Mouse (Mus musculus): ENCODE results near the gene Sh3kbp1. TPM values are rescaled to one million over a fixed set of nuclear protein-coding genes. Genes with fewer than 3 reads are reported as not detected.

Sh3kbp1 gene
- polyA plus RNA-seq, 1 experiment = 32.0 TPM

DNA sequence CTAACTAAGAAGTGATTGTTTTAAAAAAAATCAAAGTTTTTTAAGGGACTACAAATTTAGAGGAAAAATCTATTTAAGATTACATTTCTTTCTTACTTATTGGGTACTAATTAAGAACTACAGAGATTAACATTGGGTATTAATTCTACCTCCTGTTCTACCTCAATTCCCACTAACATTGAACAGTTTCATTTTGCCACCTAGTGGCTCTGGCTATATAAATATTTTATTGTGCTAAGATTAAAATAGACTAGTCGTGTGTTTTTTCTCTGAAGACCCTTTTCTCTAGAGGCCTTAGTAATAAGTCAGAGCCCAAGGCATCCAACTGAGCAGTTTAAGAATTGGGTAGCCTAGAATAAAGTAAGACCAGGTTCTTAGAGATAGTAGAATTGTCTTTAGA lies 288.1 kb downstream of the Sh3kbp1 start:
- Histone ChIP-seq H3K4me1 (ENCODE audit: control insufficient read depth, insufficient read depth, low read length) (no peaks in the 10 kb centered on the region; the same call in 1 of the 2 replicates), H3K4me3 (ENCODE audit: insufficient read depth, low read length) (no peak overlapping the region), H3K27ac (ENCODE audit: insufficient read depth, low read length) (no peak overlapping the region)
- TF ChIP-seq POLR2A (IDR thresholded peaks at IDR 0.05; ENCODE audit: extremely low read depth, insufficient read depth, low read length) (no peak), CTCF (IDR thresholded peaks at IDR 0.05; ENCODE audit: extremely low read depth, insufficient read depth, low read length) (no peak)

DNA sequence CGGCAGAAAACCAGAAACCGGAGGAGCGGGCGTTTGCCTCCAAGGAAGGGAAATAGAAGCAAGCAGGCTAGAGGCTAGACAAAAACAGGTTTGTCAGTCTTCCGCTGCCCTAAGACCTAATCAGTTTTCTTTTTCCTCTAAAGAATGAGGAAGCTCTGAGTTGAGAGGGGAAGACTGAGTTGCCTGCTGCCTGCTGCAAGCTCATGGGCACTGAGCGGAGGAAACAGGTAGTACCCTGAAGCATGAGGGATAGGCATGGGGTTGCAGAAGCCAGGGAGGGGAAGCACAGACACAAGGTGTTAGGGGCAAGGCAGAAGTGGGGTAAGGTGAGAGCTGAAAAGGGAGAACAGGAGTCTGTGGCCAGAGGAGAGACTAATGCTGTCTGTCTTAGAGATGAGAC lies 297.7 kb downstream of the Sh3kbp1 start:
- H3K4me1 ChIP-seq (ENCODE audit: control insufficient read depth, insufficient read depth, low read length) = no peaks in the 10 kb centered on the region
- no peak overlapping the region for H3K27ac ChIP-seq (ENCODE audit: insufficient read depth, low read length)
- TF ChIP-seq POLR2A (IDR thresholded peaks at IDR 0.05; ENCODE audit: extremely low read depth, insufficient read depth, low read length) = no peak
- TF ChIP-seq CTCF (IDR thresholded peaks at IDR 0.05; ENCODE audit: extremely low read depth, insufficient read depth, low read length) = no peak
- H3K4me3 ChIP-seq (ENCODE audit: insufficient read depth, low read length) = no peak overlapping the region

DNA sequence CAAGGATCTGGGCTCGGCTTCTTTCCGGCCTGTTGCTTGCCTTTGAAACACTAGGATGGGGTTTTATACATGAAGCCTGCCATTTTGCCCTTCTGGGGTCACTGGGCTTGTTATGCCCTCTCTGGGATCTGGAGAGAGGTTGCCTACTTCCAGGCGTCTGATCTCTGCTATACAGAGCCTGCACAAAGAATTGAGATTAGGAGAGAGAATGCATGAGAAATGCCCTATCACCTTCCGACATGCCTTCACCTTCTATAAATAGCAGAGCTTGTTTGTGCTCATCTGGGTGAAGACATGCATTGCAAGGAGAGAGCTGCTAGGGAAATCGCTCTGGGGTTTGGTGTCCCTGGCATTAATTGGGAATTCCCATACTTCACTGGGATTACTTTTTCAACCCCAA lies 301.1 kb downstream of the Sh3kbp1 start:
- TF ChIP-seq POLR2A (IDR thresholded peaks at IDR 0.05; ENCODE audit: extremely low read depth, insufficient read depth, low read length) = no peak
- no peak for TF ChIP-seq CTCF (IDR thresholded peaks at IDR 0.05; ENCODE audit: extremely low read depth, insufficient read depth, low read length)
- no peak overlapping the region for H3K27ac ChIP-seq (ENCODE audit: insufficient read depth, low read length)
- H3K4me3 ChIP-seq (ENCODE audit: insufficient read depth, low read length) = no peak overlapping the region
- no peaks in the 10 kb centered on the region; the same call in 1 of the 2 replicates for H3K4me1 ChIP-seq (ENCODE audit: control insufficient read depth, insufficient read depth, low read length)

DNA sequence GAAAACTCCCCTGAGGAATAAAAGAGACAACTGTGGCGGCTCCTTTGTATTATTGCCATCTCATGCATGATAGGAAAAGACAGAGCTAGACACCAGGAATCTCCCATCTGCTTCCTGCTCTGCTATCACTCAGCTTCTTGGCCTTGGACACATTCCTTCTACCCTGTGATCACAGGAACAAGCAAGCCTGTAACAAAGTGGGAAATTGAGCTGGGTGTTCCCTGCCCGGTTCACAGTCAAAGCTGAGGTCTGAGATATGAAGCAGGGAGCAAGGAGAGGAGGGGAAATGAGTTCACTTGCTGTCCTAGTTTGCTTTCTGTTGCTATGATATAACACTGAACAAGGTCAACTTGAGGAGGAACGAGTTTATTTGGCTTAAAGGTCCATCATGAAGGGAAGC lies 301.8 kb downstream of the Sh3kbp1 start:
- H3K27ac ChIP-seq (ENCODE audit: insufficient read depth, low read length) = no peak overlapping the region
- H3K4me3 ChIP-seq (ENCODE audit: insufficient read depth, low read length) = no peak overlapping the region
- TF ChIP-seq POLR2A (IDR thresholded peaks at IDR 0.05; ENCODE audit: extremely low read depth, insufficient read depth, low read length) (no peak), CTCF (IDR thresholded peaks at IDR 0.05; ENCODE audit: extremely low read depth, insufficient read depth, low read length) (no peak)
- H3K4me1 ChIP-seq (ENCODE audit: control insufficient read depth, insufficient read depth, low read length) = no peaks in the 10 kb centered on the region; the same call in 1 of the 2 replicates

DNA sequence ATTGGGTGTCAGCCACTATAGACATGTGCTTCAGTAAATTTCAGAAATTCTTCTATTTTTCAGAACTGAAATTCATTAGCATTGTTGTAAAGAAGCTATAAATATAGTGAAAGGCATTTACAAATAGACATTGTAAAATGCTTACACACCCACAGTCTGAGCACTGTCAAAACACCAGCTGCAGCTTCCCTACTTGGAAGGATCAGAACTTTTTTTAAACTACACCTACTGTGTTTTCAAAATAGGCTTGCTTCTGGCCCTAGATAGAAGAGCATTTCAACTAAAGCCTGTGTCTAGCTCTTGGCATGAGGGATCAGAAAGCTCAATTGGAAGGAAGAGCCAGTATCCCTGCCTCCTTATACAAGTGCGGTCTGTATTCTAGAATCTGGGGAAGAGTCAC lies 305.0 kb downstream of the Sh3kbp1 start:
- Histone ChIP-seq H3K4me1 (ENCODE audit: control insufficient read depth, insufficient read depth, low read length) (no peaks in the 10 kb centered on the region; the same call in 1 of the 2 replicates), H3K27ac (ENCODE audit: insufficient read depth, low read length) (no peak overlapping the region)
- no peak for TF ChIP-seq POLR2A (IDR thresholded peaks at IDR 0.05; ENCODE audit: extremely low read depth, insufficient read depth, low read length)
- TF ChIP-seq CTCF (IDR thresholded peaks at IDR 0.05; ENCODE audit: extremely low read depth, insufficient read depth, low read length) = no peak

DNA sequence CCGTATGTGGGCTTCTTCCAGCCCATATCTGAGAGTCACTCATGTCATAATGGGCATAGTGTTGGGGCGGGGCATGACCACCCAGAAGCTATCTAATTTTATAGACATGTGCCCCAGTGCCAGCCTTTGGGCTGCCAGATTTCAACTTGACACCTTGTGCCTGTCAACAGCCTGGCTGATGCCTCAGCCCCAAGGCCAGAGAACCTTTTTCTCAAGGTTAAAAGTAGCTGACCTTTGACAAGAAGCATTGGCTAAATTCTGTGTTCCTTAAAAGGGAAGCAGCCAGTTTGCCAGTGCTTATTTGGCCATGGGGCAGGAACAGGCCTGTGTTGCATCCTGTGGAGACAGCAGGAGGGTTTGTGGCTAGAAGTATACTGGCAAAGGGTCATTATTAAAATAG lies 315.5 kb downstream of the Sh3kbp1 start:
- H3K27ac ChIP-seq (ENCODE audit: insufficient read depth, low read length) = no peak overlapping the region
- TF ChIP-seq CTCF (IDR thresholded peaks at IDR 0.05; ENCODE audit: extremely low read depth, insufficient read depth, low read length) = no peak
- no peak for TF ChIP-seq POLR2A (IDR thresholded peaks at IDR 0.05; ENCODE audit: extremely low read depth, insufficient read depth, low read length)
- H3K4me3 ChIP-seq (ENCODE audit: insufficient read depth, low read length) = no peak overlapping the region
- no peaks in the 10 kb centered on the region for H3K4me1 ChIP-seq (ENCODE audit: control insufficient read depth, insufficient read depth, low read length)

More for the DNA sequence above, 305.0 kb downstream of the Sh3kbp1 start:
- no peak overlapping the region for H3K4me3 ChIP-seq (ENCODE audit: insufficient read depth, low read length)

DNA sequence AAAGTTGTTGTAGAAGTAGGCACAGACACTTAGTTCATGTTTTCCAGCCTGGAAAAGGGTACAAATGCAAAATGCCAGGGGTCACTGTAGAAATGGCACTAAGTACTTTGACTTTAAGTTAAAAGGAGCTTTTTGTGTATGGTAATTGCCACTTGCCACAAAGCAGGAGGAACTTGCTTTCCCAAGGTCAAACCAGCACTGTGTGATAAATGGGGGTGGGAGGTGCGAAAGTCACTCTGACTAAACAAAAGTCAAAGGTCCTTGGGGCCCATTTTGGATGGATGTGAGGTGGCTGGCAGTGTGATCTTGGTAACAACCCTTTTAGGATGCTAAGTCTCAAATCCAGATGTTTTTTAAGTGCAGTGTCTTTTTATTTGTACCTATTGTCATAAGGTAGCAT lies 316.5 kb downstream of the Sh3kbp1 start:
- Histone ChIP-seq H3K4me3 (ENCODE audit: insufficient read depth, low read length) (no peak overlapping the region), H3K4me1 (ENCODE audit: control insufficient read depth, insufficient read depth, low read length) (no peaks in the 10 kb centered on the region), H3K27ac (ENCODE audit: insufficient read depth, low read length) (no peak overlapping the region)
- TF ChIP-seq CTCF (IDR thresholded peaks at IDR 0.05; ENCODE audit: extremely low read depth, insufficient read depth, low read length) (no peak), POLR2A (IDR thresholded peaks at IDR 0.05; ENCODE audit: extremely low read depth, insufficient read depth, low read length) (no peak)

DNA sequence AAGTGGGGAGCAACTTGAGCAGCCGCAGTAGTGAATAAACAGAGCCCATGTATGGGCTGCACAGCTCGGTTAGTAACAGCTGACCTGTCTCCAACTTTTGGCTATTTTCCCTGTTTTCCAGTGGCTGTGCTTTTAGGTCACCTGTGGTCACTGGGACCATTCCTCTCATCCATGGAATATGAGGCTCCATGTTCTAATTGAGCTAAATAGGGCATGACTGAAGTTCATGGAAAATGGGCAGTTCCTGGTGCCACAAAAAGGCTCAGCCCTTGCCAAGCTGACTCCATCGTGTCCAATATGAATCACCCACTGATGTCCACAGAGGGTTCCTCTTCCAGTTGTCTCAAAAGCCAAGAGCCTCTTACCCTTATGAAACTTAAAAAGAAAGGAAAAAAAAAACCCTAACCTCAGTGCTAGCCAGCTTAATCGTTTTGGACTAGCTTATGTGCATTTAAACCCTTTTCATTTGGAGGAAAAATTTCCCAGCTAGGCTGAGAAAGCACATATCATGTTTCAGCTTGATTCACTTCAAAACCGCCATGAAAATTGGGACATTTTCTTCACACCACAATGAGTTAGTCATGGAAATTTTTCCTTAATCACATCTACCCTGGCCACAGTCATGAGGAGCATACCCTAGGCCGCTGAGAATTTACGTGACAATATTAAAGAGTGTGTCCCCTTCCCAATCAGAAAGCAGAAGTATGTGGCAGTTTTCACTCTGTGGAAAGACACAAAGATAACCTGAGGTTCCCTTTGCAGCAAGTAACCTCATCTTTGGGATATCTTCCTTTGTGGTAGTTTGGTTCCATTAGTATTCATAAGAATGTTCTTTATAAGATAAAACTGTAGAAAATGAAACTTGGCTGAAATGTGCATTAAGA lies 326.7 kb downstream of the Sh3kbp1 start:
- TF ChIP-seq CTCF (IDR thresholded peaks at IDR 0.05; ENCODE audit: extremely low read depth, insufficient read depth, low read length) = no peak
- TF ChIP-seq POLR2A (IDR thresholded peaks at IDR 0.05; ENCODE audit: extremely low read depth, insufficient read depth, low read length) = no peak
- H3K27ac ChIP-seq (ENCODE audit: insufficient read depth, low read length) = no peak overlapping the region
- no peaks in the 10 kb centered on the region; the same call in 1 of the 2 replicates for H3K4me1 ChIP-seq (ENCODE audit: control insufficient read depth, insufficient read depth, low read length)

DNA sequence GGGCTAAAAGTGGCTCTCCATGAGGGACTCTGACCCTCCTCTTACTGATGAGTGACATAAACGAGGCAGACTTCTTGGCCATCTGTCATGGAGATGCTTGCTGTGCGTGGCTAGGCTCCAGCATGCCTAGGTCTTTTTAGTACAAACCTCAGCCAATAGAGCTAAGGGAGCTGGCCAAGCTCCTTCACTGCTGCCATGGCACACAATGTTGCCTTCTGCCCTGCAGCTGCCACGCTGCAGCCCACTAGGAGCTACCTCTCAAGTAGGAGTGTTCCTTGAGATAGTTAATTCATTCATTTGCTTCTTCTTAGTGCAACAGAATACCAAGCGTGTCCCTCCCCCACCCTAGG lies 327.3 kb downstream of the Sh3kbp1 start:
- Histone ChIP-seq H3K4me3 (ENCODE audit: insufficient read depth, low read length) (no peak overlapping the region), H3K4me1 (ENCODE audit: control insufficient read depth, insufficient read depth, low read length) (no peaks in the 10 kb centered on the region; the same call in 1 of the 2 replicates), H3K27ac (ENCODE audit: insufficient read depth, low read length) (no peak overlapping the region)
- no peak for TF ChIP-seq CTCF (IDR thresholded peaks at IDR 0.05; ENCODE audit: extremely low read depth, insufficient read depth, low read length)
- no peak for TF ChIP-seq POLR2A (IDR thresholded peaks at IDR 0.05; ENCODE audit: extremely low read depth, insufficient read depth, low read length)

More for the DNA sequence above, 326.7 kb downstream of the Sh3kbp1 start:
- H3K4me3 ChIP-seq (ENCODE audit: insufficient read depth, low read length) = no peak overlapping the region

DNA sequence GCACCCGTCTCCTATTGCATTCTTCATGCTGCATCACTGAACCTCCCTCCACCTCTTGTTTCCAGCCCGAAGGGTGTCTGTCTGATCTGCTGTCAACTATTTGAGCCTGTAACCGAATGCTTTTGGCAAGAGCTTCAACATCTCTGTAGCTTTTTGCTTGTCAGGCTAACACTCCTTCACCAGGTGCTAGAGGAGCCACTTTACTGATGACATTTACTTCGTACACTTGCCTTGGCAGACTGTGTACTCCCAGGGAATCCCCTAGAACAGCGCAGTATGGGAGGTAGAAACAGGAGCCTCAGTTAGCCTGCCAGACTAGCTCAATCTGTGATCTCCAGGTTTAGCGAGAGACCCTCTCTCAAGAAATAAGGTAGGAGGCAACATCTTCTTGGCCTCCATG lies 328.4 kb downstream of the Sh3kbp1 start:
- no peak overlapping the region for H3K27ac ChIP-seq (ENCODE audit: insufficient read depth, low read length)
- no peak overlapping the region for H3K4me3 ChIP-seq (ENCODE audit: insufficient read depth, low read length)
- no peaks in the 10 kb centered on the region; the same call in 1 of the 2 replicates for H3K4me1 ChIP-seq (ENCODE audit: control insufficient read depth, insufficient read depth, low read length)
- TF ChIP-seq POLR2A (IDR thresholded peaks at IDR 0.05; ENCODE audit: extremely low read depth, insufficient read depth, low read length) (no peak), CTCF (IDR thresholded peaks at IDR 0.05; ENCODE audit: extremely low read depth, insufficient read depth, low read length) (no peak)
